Mouse (Mus musculus): ENCODE results near the gene Crebrf. TPM values are rescaled to one million over a fixed set of nuclear protein-coding genes. Genes with fewer than 3 reads are reported as not detected.

Gene Crebrf
- polyA plus RNA-seq, 1 experiment from 2014 or later: 9.7 TPM

DNA sequence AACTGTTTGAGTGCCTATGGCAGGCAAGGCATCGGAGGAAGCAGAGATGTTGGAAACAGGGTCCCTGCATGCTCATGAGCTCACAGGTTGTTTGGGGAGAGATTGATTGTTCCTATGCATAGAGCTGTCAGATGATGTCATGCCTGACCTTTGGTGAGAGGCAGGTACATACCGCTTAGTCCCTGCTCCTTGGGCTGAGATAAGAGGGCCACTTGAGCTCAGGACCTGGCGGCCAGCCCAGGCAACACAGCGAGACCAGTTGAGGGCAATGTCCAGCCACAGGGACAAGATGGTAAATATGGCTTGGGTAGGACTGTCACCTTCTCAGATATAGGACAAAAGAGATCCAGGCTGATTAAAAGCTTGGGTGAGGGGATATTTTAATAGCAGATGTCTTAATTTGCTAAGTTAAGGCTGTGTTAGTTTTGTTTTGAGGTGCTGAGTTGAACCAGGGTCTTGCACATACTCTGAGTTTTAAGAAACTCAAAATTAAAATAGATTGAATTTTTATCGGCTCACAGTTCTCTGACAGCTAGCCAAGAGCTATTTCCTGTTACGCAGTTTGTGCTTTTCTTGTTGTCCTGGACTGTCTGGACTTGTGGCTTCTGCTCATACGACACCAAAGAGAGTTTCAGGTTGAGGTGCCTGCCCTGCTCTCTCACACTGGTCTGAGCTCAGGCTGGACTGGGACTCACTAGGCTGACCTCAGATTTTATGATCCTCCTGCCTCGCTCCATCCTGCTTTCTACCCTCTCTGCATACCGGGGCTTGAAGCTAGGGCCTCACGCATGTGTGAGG lies 15.4 kb upstream of the Crebrf start:
- H3K4me3 ChIP-seq (ENCODE audit: low read depth, low read length): no peak overlapping the region
- H3K4me1 ChIP-seq (ENCODE audit: control insufficient read depth, insufficient read depth, low read length): no peaks in the 10 kb centered on the region
- H3K27me3 ChIP-seq (ENCODE audit: control insufficient read depth, insufficient read depth, low read depth, low read length): no peaks in the 10 kb centered on the region
- 94% methylated on average over 10 of the region's 10 CpGs for WGBS
- H3K4me2 ChIP-seq (ENCODE audit: low read length): no peak overlapping the region
- no peak for ATAC-seq
- H3K9me3 ChIP-seq (replicated peaks; ENCODE audit: control insufficient read depth, low read length, poor library complexity, severe bottlenecking): no peaks in the 10 kb centered on the region
- no peak overlapping the region for H3K27ac ChIP-seq (ENCODE audit: low read length)
- H3K9ac ChIP-seq (ENCODE audit: low read depth, low read length): no peak overlapping the region
- H3K36me3 ChIP-seq (ENCODE audit: control insufficient read depth, insufficient read depth, low read length): peaks cover 19% of the 10 kb centered on the region

DNA sequence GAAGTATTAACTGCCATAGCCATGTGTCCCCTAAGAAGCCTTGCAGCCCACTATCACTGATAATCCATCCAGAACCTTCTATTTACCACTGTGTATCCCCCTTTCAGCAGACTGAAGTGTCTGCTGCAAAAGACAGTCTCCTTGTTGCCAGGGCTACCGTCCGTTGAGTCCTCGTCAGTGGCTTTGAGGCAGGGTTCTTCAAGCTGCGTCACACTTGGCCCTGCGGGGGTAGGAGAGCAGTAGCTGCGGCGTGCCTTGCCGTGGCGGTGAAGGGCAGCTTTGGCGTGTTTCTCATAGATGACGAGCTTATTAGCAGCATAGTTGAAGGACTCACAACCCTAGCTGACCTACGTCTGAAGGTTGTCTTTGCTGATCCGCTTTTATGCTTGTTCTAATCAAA lies 13.9 kb upstream of the Crebrf start:
- no peak for ATAC-seq
- Histone ChIP-seq H3K4me2 (ENCODE audit: low read length) (no peak overlapping the region), H3K4me3 (ENCODE audit: low read depth, low read length) (no peak overlapping the region), H3K27ac (ENCODE audit: low read length) (no peak overlapping the region), H3K9ac (ENCODE audit: low read depth, low read length) (no peak overlapping the region), H3K27me3 (ENCODE audit: control insufficient read depth, insufficient read depth, low read depth, low read length) (no peaks in the 10 kb centered on the region), H3K9me3 (replicated peaks; ENCODE audit: control insufficient read depth, low read length, poor library complexity, severe bottlenecking) (no peaks in the 10 kb centered on the region), H3K36me3 (ENCODE audit: control insufficient read depth, insufficient read depth, low read length) (peaks cover 15% of the 10 kb centered on the region), H3K4me1 (ENCODE audit: control insufficient read depth, insufficient read depth, low read length) (no peaks in the 10 kb centered on the region)
- WGBS: 66% methylated on average over 13 of the region's 13 CpGs

DNA sequence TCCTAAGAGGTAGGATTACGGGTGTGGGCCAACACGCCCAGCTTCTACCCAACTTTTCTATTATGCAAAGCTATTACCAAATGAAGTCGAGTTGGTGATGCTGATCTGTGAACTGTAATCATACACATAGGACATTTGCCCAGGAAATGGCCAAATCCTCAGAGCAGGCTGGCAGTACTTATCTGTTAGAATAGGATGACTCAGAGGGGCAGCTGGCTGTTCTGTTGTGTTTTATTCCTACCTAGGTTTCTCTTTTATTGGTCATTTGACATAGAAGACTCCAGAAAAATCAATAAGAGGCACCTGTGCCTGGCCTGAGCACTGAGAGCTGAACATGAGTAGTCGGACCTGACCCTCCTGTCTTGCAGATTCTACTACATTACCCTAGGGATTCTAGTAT lies 12.8 kb upstream of the Crebrf start:
- Histone ChIP-seq H3K9ac (ENCODE audit: low read depth, low read length) (no peak overlapping the region), H3K4me1 (ENCODE audit: control insufficient read depth, insufficient read depth, low read length) (no peaks in the 10 kb centered on the region), H3K9me3 (replicated peaks; ENCODE audit: control insufficient read depth, low read length, poor library complexity, severe bottlenecking) (no peaks in the 10 kb centered on the region), H3K27ac (ENCODE audit: low read length) (no peak overlapping the region), H3K4me3 (ENCODE audit: low read depth, low read length) (no peak overlapping the region), H3K36me3 (ENCODE audit: control insufficient read depth, insufficient read depth, low read length) (peaks cover 15% of the 10 kb centered on the region), H3K4me2 (ENCODE audit: low read length) (no peak overlapping the region), H3K27me3 (ENCODE audit: control insufficient read depth, insufficient read depth, low read depth, low read length) (no peaks in the 10 kb centered on the region)
- WGBS: 83% methylated on average over 4 of the region's 4 CpGs
- no peak for ATAC-seq

DNA sequence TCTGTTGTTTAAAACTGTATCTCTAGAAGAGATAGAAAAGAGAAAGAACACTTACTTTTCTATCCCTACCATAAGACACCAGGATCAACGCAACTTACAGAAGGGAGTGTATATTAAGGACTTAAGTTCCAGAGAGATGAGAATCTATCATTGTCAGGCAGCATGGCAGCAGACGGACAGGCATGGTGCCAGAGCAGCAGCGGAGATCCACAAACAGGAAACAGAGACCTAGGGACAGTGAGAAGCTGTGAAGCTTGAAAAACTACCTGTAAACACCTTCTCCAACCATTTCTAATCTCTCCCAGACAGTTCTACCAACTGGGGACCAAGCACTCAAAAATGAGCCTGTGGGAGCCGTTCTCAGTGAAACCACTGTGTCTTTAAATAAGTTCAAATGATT lies 11.8 kb upstream of the Crebrf start:
- H3K9ac ChIP-seq (ENCODE audit: low read depth, low read length): no peak overlapping the region
- no peak overlapping the region for H3K4me3 ChIP-seq (ENCODE audit: low read depth, low read length)
- no peak for ATAC-seq
- no peak overlapping the region for H3K4me2 ChIP-seq (ENCODE audit: low read length)
- no peak overlapping the region for H3K27ac ChIP-seq (ENCODE audit: low read length)
- peaks cover 10% of the 10 kb centered on the region for H3K36me3 ChIP-seq (ENCODE audit: control insufficient read depth, insufficient read depth, low read length)
- WGBS: 93% methylated on average over 4 of the region's 4 CpGs
- no peaks in the 10 kb centered on the region for H3K4me1 ChIP-seq (ENCODE audit: control insufficient read depth, insufficient read depth, low read length)
- no peaks in the 10 kb centered on the region for H3K9me3 ChIP-seq (replicated peaks; ENCODE audit: control insufficient read depth, low read length, poor library complexity, severe bottlenecking)
- H3K27me3 ChIP-seq (ENCODE audit: control insufficient read depth, insufficient read depth, low read depth, low read length): no peaks in the 10 kb centered on the region

DNA sequence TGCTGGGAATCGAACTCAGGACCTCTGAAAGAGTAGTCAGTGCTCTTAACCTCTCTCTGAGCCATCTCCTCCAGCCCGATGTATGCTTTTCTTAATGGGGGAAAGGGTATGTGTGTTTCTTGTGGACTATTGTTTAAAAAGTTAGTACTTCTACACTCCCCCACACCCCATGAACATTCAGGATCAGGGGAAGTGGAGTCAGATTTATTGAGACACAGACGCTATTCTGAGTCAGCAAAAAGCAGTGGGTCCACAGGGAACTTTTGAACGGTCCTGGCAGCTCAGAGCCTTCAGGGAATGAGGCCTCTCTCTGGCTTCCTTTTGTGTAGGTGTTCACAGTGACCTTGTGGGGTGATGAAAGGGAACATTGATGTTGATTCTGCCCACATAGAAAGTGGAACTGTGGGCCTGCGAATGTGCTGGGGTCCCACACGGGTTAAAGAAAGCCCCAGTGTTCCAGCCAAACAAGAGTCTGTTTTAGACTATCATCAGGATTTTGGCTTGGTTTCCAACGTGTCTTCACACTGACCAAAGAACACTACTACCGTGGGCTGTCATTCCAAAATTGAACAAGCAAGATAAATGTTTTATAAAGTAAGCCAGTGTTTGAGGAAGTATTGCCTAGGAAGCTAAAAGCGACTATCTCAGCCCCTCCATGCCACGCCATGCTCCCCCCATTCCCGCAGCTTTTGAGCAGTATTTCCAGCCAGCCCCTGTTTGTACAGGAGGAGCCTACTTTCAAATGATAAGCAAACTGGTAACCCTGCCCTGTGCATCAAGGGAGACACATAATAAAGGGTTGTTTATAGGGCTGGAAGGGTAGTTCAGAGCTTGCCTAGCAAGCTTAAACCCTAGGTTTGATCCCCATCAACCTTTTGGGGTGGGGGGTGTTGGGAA lies 9.7 kb upstream of the Crebrf start:
- H3K4me3 ChIP-seq (ENCODE audit: low read depth, low read length): no peak overlapping the region
- no peaks in the 10 kb centered on the region for H3K27me3 ChIP-seq (ENCODE audit: control insufficient read depth, insufficient read depth, low read depth, low read length)
- no peak overlapping the region for H3K4me2 ChIP-seq (ENCODE audit: low read length)
- H3K36me3 ChIP-seq (ENCODE audit: control insufficient read depth, insufficient read depth, low read length): no peaks in the 10 kb centered on the region
- no peak overlapping the region for H3K27ac ChIP-seq (ENCODE audit: low read length)
- WGBS: 80% methylated on average over 11 of the region's 11 CpGs
- ATAC-seq: no peak
- 0 out of 2 replicates have a peak, but pooled peaks cover 2% of the 10 kb centered on the region for H3K4me1 ChIP-seq (ENCODE audit: control insufficient read depth, insufficient read depth, low read length)
- no peak overlapping the region for H3K9ac ChIP-seq (ENCODE audit: low read depth, low read length)
- H3K9me3 ChIP-seq (replicated peaks; ENCODE audit: control insufficient read depth, low read length, poor library complexity, severe bottlenecking): no peaks in the 10 kb centered on the region

DNA sequence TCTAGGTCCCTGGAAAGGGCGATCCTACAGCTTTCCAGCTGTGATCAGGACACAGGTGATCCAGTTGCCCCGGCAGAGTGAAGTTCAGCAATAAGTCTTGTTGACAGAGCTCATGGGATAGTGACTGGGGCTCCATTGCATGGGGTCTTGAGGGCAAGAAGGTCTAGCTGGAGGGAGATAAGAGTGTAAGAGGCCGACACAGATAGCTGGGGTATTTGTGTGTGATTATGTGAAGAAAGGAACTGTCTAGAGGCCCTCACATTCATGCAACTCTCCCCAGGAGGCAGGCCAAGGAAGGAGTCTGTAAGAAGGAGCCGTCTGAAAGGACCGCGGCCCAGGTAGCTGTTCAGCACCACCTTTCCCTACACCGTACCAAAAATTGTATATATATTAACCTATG lies 8.4 kb upstream of the Crebrf start:
- Histone ChIP-seq H3K36me3 (ENCODE audit: control insufficient read depth, insufficient read depth, low read length) (no peaks in the 10 kb centered on the region), H3K4me3 (ENCODE audit: low read depth, low read length) (no peak overlapping the region), H3K9ac (ENCODE audit: low read depth, low read length) (no peak overlapping the region), H3K27me3 (ENCODE audit: control insufficient read depth, insufficient read depth, low read depth, low read length) (no peaks in the 10 kb centered on the region), H3K27ac (ENCODE audit: low read length) (no peak overlapping the region), H3K4me1 (ENCODE audit: control insufficient read depth, insufficient read depth, low read length) (0 out of 2 replicates have a peak, but pooled peaks cover 2% of the 10 kb centered on the region), H3K9me3 (replicated peaks; ENCODE audit: control insufficient read depth, low read length, poor library complexity, severe bottlenecking) (no peaks in the 10 kb centered on the region), H3K4me2 (ENCODE audit: low read length) (no peak overlapping the region)
- no peak for ATAC-seq
- WGBS: 79% methylated on average over 7 of the region's 7 CpGs

DNA sequence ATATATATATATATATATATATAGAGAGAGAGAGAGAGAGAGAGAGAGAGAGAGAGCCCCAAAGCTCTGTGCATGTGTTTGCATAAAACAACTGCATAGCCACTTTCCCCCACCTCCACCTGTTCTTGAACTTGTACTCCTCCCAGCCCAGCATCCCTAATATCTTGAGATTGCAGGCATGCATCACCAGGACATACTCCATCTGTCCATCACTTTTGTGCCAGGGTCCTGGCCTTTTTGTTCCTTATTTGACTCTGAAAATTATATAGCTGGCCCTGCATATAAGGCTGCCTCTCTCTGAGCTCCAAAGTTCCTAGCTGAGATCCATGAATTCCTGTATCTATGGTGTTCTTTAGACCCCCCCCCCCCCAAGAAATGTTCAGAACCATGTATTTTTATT lies 7.0 kb upstream of the Crebrf start:
- no peaks in the 10 kb centered on the region for H3K36me3 ChIP-seq (ENCODE audit: control insufficient read depth, insufficient read depth, low read length)
- no peak for ATAC-seq
- H3K9ac ChIP-seq (ENCODE audit: low read depth, low read length): no peak overlapping the region
- no peak overlapping the region for H3K4me2 ChIP-seq (ENCODE audit: low read length)
- no peak overlapping the region for H3K27ac ChIP-seq (ENCODE audit: low read length)
- no peaks in the 10 kb centered on the region for H3K27me3 ChIP-seq (ENCODE audit: control insufficient read depth, insufficient read depth, low read depth, low read length)
- no peaks in the 10 kb centered on the region for H3K9me3 ChIP-seq (replicated peaks; ENCODE audit: control insufficient read depth, low read length, poor library complexity, severe bottlenecking)
- no peak overlapping the region for H3K4me3 ChIP-seq (ENCODE audit: low read depth, low read length)
- 0 out of 2 replicates have a peak, but pooled peaks cover 2% of the 10 kb centered on the region for H3K4me1 ChIP-seq (ENCODE audit: control insufficient read depth, insufficient read depth, low read length)

DNA sequence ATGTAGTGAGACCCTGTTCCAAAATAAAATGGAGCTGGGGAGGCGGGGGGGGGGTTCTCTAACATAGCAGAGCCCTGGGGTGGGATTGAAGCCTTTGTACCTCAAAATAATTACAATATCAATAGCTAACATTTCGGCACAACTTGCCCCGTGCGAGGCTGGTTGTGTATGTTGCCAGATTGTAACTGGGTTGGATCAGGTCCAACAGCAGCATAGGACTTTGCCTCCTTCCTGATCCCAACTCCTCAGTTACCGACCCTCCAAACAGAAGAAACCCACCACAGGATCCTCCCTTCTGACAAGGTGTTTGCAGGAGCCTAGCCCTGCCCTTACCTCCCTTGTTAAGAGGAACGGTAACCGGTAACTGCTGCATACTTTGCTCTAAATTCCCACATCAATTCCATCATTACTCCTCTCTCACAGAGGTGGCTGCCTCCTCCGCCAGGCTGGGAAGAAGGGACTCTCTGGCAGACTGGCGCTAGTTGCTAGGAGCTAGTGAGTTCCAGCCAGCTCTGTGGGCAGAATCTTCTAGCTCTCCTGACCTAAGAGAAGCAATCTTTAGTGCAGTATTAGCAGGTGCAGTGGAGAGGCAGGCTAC lies 6.4 kb upstream of the Crebrf start:
- no peaks in the 10 kb centered on the region for H3K9me3 ChIP-seq (replicated peaks; ENCODE audit: control insufficient read depth, low read length, poor library complexity, severe bottlenecking)
- H3K27me3 ChIP-seq (ENCODE audit: control insufficient read depth, insufficient read depth, low read depth, low read length): no peaks in the 10 kb centered on the region
- H3K4me3 ChIP-seq (ENCODE audit: low read depth, low read length): no peak overlapping the region
- ATAC-seq: no peak
- 0 out of 2 replicates have a peak, but pooled peaks cover 2% of the 10 kb centered on the region for H3K4me1 ChIP-seq (ENCODE audit: control insufficient read depth, insufficient read depth, low read length)
- 38% methylated on average over 9 of the region's 9 CpGs for WGBS
- no peak overlapping the region for H3K9ac ChIP-seq (ENCODE audit: low read depth, low read length)
- no peak overlapping the region for H3K27ac ChIP-seq (ENCODE audit: low read length)
- no peaks in the 10 kb centered on the region for H3K36me3 ChIP-seq (ENCODE audit: control insufficient read depth, insufficient read depth, low read length)
- H3K4me2 ChIP-seq (ENCODE audit: low read length): no peak overlapping the region

DNA sequence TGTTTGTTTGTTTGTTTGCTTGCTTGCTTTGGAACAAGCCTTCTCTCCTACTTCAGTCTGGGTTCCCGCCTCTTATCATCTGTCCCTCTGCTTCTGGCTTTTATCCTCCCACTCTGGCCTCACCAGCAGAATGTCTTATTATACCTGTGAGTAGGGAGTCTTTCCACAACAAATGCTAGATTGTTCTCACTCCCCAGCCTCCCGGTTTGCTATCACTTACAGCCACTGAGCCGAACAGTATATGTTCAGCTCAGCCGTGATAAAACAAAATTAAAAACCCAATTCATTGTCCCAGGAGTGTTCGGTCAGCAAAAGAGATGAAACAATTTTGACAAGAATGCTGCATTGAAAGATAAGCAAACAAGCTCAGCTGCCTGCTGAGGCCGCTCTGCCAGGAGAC lies 5.4 kb upstream of the Crebrf start:
- Histone ChIP-seq H3K4me1 (ENCODE audit: control insufficient read depth, insufficient read depth, low read length) (peaks cover 7% of the 10 kb centered on the region), H3K27me3 (ENCODE audit: control insufficient read depth, insufficient read depth, low read depth, low read length) (no peaks in the 10 kb centered on the region), H3K4me2 (ENCODE audit: low read length) (no peak overlapping the region), H3K9ac (ENCODE audit: low read depth, low read length) (no peak overlapping the region), H3K27ac (ENCODE audit: low read length) (no peak overlapping the region), H3K4me3 (ENCODE audit: low read depth, low read length) (no peak overlapping the region), H3K36me3 (ENCODE audit: control insufficient read depth, insufficient read depth, low read length) (no peaks in the 10 kb centered on the region), H3K9me3 (replicated peaks; ENCODE audit: control insufficient read depth, low read length, poor library complexity, severe bottlenecking) (no peaks in the 10 kb centered on the region)
- ATAC-seq: no peak
- 43% methylated on average over 6 of the region's 6 CpGs for WGBS

All from midbrain, embryonic 16.5 days (tissue).